Mouse (Mus musculus) spleen, embryonic (tissue): ENCODE results near the gene Smpd2.

Source experiments
- CTCF ChIA-PET: fragments of 350-600 bp; sonication (Branson Sonifier 250); formaldehyde crosslinking; loops from one replicate; lab custom pipeline; 2022; lab: Charles Lee

Gene Smpd2

GRCm38 (mm10) chr10:41461057-41461722 lies 29.0 kb downstream of the Smpd2 start:
- CTCF ChIA-PET: interaction anchor here (0.8 kb wide), 1 partner anchor 16 kb away, joined by 3 read pairs; no protein-coding TSS in a partner anchor

GRCm38 (mm10) chr10:41460501-41460900 lies 29.7 kb downstream of the Smpd2 start:
- CTCF ChIA-PET: no interaction called here

- CTCF ChIA-PET: no interaction called here
Measured at GRCm38 (mm10) chr10:41459990-41460389, 30.2 kb downstream of the Smpd2 start.

DNA sequence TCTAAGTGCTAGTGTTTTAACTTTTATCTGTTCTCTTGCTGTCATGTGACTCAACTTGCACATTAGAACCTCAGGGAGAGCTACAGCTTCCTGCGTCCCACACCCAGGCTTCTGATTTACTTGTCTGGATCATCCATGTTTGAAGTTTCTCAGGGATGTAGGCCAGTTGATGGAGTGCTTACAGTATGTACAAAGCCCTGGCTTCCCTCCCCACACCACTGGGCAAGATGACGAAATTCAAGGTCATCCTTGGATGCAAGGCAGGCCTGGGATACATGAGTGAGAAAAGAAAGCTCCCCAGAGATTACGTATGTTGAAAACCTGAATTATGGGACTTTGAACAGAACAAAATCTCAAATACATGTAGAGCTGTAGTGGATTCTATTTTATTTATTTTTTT lies 37.4 kb downstream of the Smpd2 start:
- CTCF ChIA-PET: no interaction called here

DNA sequence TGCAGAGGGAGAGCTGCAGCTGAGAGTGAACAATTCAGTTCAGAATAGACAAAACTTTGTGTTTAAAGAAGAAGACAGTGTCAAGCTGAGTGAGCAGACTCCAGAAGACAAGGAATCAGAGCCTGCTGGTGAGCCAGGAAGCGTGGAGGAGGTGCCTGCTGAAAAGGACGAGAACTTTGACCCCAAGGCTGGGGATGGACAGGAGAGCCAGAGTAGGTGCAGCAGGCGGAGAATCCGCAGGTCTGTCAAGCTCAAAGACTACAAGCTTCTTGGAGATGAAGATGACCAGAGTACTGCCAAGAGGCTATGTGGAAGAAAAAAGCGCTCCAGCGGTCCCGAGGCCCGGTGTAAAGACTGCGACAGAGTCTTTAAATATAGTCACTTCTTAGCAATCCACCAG lies 38.5 kb downstream of the Smpd2 start:
- CTCF ChIA-PET: no interaction called here

DNA sequence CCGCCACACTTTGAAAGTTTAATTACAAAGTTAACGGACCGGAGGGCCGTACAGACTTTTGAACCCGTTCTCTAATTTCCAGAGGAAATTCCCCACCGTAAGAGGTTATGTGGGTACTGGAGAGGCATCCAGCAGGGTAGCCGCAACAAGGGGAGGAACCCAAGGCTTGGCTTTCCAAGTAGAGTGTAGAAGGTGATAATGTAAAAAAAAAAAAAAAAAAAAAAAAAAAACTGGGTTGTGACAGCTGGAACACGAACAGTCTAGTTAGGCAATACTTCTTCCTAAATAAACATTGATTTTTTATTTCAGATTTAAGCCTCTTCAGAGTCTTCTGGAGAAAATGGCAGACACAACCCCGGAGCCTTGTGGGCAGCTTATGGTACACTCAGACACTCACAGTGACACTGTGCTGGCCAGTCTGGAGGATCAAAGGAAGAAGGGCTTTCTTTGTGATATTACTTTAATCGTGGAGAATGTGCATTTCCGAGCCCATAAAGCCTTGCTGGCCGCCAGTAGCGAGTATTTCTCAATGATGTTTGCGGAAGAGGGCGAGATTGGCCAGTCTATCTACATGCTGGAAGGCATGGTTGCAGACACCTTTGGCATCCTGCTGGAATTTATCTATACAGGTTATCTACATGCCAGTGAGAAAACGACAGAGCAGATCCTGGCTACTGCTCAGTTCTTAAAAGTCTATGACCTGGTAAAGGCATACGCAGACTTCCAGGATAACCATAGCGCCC lies 39.2 kb downstream of the Smpd2 start:
- CTCF ChIA-PET: interaction anchor here (0.8 to 1.0 kb wide), 2 partner anchors 24 to 38 kb away, joined by 3 read pairs; no protein-coding TSS in a partner anchor

GRCm38 (mm10) chr10:41450137-41450670 lies 40.0 kb downstream of the Smpd2 start, which contains the start of gene Zbtb24:
Gene Zbtb24, plus strand, starts transcription at chr10:41450383.
- CTCF ChIA-PET: interaction anchor here (0.8 to 1.0 kb wide), 2 partner anchors 24 to 38 kb away, joined by 3 read pairs; no protein-coding TSS in a partner anchor

- CTCF ChIA-PET: no interaction called here
Measured at GRCm38 (mm10) chr10:41449684-41450083, 40.5 kb downstream of the Smpd2 start.

DNA sequence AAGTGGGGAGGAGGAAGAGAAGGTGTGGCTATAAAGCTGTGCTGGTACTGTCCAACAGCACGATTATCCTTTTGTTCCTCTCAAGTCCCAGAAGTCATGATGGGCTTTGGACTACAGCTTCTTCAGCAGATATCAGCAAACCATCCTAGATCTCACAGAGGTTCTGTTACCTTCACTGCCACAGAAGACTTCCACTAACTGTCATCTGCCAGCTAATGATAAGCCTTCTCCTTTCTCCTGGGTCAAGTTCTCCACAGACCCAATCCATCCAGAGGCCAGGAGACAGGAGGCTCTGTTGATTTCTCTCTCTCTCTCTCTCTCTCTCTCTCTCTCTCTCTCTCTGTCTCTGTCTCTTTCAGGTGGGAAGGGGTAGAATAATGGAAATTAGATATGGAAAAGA lies 42.0 kb downstream of the Smpd2 start:
- CTCF ChIA-PET: interaction anchor here (0.6 to 1.2 kb wide), 2 partner anchors 26 to 358 kb away, joined by 3 to 5 read pairs; no protein-coding TSS in a partner anchor
